Mouse (Mus musculus) MEL (cell line): ENCODE results near the gene Tmem82.

Experiments used
- CTCF ChIP-seq, 3 experiments: IDR thresholded peaks in 2 of 3; conservative IDR thresholded peaks in 1 of 3; 2 replicates each; pipeline ENCODE4 v1.5.1; 2011 to 2012; ENCODE audit warnings: low read length in 3 of 3, low read depth in 2 of 3, mild to moderate bottlenecking in 2 of 3, improper control_type of control experiment in 1 of 3, inconsistent platforms in 1 of 3, mixed read lengths in 1 of 3, moderate library complexity in 1 of 3; ENCODE audit not compliant: control insufficient read depth in 1 of 3, insufficient read depth in 1 of 3, poor library complexity in 1 of 3, severe bottlenecking in 1 of 3
- GATA1 ChIP-seq: IDR thresholded peaks from 2 replicates; pipeline ENCODE4 v1.6.1; 2011; ENCODE audit warnings: low read depth, low read length, improper control_type of control experiment
- MAX ChIP-seq: IDR thresholded peaks from 2 replicates; pipeline ENCODE4 v1.6.1; 2011; ENCODE audit warnings: low read length, improper control_type of control experiment
- POLR2A ChIP-seq, 2 experiments: IDR thresholded peaks; 2 replicates each; pipeline ENCODE4 v1.6.1; 2011 to 2012; ENCODE audit warnings: low read length in 2 of 2, mild to moderate bottlenecking in 2 of 2, control low read depth in 1 of 2, improper control_type of control experiment in 1 of 2, low read depth in 1 of 2, moderate library complexity in 1 of 2; ENCODE audit not compliant: control insufficient read depth in 1 of 2, insufficient read depth in 1 of 2, poor library complexity in 1 of 2
- RCOR1 ChIP-seq: IDR thresholded peaks from 2 replicates; pipeline ENCODE4 v1.6.1; 2012; ENCODE audit warnings: low read depth, mild to moderate bottlenecking, inconsistent platforms, low read length, improper control_type of control experiment
- SIN3A ChIP-seq: IDR thresholded peaks from 2 replicates; pipeline ENCODE4 v1.6.1; 2012; ENCODE audit warnings: low read length, improper control_type of control experiment, inconsistent platforms
- TCF12 ChIP-seq: IDR thresholded peaks from 2 replicates; pipeline ENCODE4 v1.6.1; 2014; ENCODE audit warnings: low read depth, mild to moderate bottlenecking, inconsistent platforms, low read length, improper control_type of control experiment, moderate library complexity
- ZC3H11A ChIP-seq: IDR thresholded peaks from 2 replicates; pipeline ENCODE4 v1.6.1; 2012; ENCODE audit warnings: low read depth, mild to moderate bottlenecking, inconsistent platforms, low read length, improper control_type of control experiment

- no peak for TF ChIP-seq MAX
- TF ChIP-seq RCOR1, result no peak
- TF ChIP-seq ZC3H11A, result no peak
- TF ChIP-seq TCF12, result no peak
- TF ChIP-seq CTCF (IDR thresholded peaks at IDR 0.05 in 2 of 3, conservative IDR thresholded peaks at IDR 0.05 in 1 of 3; ENCODE audit: control insufficient read depth in 1 of 3, insufficient read depth in 1 of 3, low read depth in 2 of 3, low read length in 3 of 3, poor library complexity in 1 of 3, severe bottlenecking in 1 of 3), result peak; percentile 43 to 66 (median 51)
- no peak for TF ChIP-seq POLR2A (IDR thresholded peaks at IDR 0.05; ENCODE audit: control insufficient read depth in 1 of 2, insufficient read depth in 1 of 2, low read depth in 1 of 2, low read length in 2 of 2, poor library complexity in 1 of 2)
- no peak for TF ChIP-seq SIN3A
- no peak for TF ChIP-seq GATA1
Measured at GRCm38 (mm10) chr4:141576877-141577276, 41.6 kb downstream of the Tmem82 start.
